Mouse (Mus musculus) heart, postnatal 25 days (tissue): ENCODE measurements around the gene Srcap. TPM values are rescaled to one million over a fixed set of nuclear protein-coding genes. Genes with fewer than 3 reads are reported as not detected.
"Not testable (repeated sequence)": the region's sequence is repeated elsewhere in the genome, so short reads cannot be mapped to it uniquely, and the experiment has no call there.

Source experiments
- DNase-seq: peaks from one replicate; pipeline ENCODE4 v3.0.0; 2022; ENCODE audit warnings: low spot score
- intact Hi-C: fragments of 180-260 bp; cut with DNase I; formaldehyde crosslinking; loops from one replicate; pipeline ENCODE4 v1.15.1; 2025
- total RNA-seq, 2 experiments: library from RNA; stranded (reverse); gene quantifications; 2 replicates each; pipeline ENCODE4 v1.2.3; 2021

Gene Srcap
- total RNA-seq, 2 experiments from 2014 or later: 54.4 to 58.7 TPM

DNA sequence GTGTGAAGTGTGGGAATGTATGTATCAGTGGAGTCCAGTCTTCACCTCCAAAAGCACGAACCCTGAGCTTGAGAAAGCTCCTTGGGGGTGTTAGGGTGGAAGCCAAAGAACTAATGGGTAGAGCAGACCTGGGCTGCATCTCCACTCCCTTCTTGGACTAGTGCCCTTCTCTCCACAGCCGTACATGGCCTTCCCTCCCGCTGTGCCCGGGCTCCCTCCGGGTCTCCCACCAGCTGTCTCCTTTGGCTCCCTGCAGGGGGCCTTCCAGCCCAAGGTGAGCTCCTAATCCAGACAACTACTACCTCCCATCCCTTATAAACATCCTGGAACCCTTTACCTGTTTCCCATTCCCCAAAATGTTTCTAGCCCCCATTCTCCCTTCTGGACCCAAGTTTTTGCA lies 26.4 kb upstream of the Srcap start:
- DNase-seq: no peak
- intact Hi-C loops: no loop called here

DNA sequence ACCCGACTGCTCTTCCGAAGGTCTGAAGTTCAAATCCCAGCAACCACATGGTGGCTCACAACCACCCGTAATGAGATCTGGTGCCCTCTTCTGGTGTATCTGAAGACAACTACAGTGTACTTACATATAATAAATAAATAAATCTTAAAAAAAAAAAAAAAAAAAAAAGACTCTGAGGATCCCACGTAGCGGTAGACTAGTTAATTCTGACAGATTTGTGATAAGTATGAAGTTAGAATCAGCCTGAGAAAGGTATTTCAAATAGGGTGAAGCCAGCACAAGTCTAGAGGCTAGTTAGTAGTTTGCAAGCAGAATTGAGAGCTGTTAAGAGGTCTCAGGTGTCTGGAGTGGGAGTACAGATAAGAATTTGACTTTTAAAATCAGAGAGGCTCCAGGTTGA lies 23.4 kb upstream of the Srcap start:
- intact Hi-C loops, DNase-seq: not testable (repeated sequence)

GRCm38 (mm10) chr7:127489982-127490381 lies 21.8 kb upstream of the Srcap start:
- intact Hi-C loops: no loop called here
- DNase-seq: no peak

DNA sequence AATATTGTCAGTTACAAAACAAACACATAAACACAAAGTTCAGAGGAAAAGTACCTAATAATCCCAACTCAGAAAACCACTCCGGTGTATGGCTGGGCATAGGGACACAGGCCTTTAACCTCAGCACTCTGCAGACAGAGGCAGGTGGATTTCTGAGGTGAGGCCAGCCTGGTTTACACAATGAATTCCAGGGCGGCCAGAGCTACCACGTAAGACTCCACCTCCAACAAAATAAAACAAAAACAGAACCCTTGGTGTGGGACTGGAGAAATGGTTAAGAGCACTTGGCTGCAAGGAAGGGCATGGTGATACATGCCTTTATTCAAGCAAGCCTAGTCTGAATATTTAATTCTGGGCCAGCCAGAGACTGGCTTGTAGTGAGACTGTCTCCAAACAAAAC lies 19.9 kb upstream of the Srcap start:
- no peak for DNase-seq
- intact Hi-C loops: no loop called here

DNA sequence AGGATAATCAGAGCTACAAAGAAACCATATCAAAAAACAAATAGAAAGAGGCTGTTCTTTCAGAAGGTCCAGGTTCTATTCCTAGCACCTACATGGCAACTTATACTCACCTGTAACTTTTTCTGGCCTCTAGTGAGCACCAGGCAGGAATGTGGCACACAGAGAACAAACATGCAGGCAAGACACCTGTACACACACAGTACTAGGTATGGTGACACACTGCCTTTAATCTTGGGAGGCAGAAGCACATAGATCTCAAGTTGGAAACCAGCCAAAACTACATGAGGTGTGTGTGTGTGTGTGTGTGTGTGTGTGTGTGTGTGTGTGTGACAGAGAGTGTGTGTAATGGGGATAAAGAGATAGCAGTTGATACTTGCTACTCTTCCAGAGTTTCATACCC lies 17.1 kb upstream of the Srcap start:
- intact Hi-C loops: loop anchor here (5.0 kb wide), 1 partner anchor 187 kb away; no protein-coding TSS in a partner anchor
- DNase-seq: no peak

- intact Hi-C loops: loop anchor here (5.0 kb wide), 1 partner anchor 190 kb away; no protein-coding TSS in a partner anchor
Measured at GRCm38 (mm10) chr7:127497382-127497781, 14.4 kb upstream of the Srcap start.

DNA sequence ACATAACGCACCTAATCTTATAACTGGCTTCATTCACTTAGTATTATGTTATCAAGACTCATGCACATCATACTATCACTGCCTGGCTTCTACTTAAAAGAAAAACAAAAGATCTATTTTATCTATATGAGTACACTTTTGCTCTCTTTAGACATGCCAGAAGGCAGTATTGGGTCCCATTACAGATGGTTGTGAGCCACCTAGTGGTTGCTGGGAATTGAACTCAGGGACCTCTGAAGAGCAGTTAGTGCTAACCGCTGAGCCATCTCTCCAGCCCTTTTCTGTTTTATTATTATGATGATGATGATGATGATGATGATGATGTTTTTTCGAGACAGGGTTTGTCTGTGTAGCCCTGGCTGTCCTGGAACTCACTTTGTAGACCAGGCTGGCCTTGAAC lies 13.4 kb upstream of the Srcap start:
- intact Hi-C loops: loop anchor here (1.0 to 5.0 kb wide), 2 partner anchors 136 to 191 kb away; no protein-coding TSS in a partner anchor

More at GRCm38 (mm10) chr7:127497382-127497781, 14.4 kb upstream of the Srcap start:
- DNase-seq: no peak

DNA sequence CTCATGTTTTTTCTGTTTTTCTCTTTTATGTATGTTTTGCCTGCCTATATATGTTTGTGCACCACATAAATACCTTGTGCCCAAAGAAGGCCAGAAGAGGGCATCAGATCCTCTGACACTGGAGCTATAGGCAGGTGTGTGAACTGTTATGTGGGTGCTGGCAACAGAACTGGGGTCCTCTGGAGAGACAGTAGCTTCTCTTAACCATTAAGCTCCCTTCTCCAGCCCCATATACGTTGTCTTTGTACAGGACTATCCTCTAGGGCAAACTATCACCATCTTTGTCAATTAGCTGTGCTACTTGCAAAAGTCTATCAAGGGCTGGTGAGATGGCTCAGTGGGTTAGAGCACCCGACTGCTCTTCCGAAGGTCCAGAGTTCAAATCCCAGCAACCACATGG lies 3.5 kb upstream of the Srcap start:
- intact Hi-C loops: loop anchor here (2.0 kb wide), 1 partner anchor 27 kb away; no protein-coding TSS in a partner anchor
- DNase-seq: no peak

More for the DNA sequence above, 13.4 kb upstream of the Srcap start:
- no peak for DNase-seq

DNA sequence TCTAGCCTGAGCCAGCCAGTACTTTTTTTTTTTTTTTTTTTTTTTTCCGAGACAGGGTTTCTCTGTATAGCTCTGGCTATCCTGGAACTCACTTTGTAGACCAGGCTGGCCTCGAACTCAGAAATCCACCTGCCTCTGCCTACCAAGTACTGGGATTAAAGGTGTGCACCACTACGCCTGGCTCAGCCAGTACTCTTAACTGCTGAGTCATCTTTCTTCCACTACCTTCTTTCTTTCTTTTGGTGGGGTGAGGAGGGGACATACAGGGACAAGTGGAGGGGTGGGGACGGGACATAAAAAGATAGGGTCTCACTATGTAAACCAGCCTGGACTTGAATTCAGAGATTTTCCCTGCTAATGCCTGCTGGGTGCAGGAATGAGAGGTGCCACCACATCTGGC lies 2.0 kb upstream of the Srcap start:
- DNase-seq: not testable (repeated sequence)
- intact Hi-C loops: loop anchor here (2.0 to 5.0 kb wide), 3 partner anchors 29 to 248 kb away; partner anchors contain the start of genes Ccdc189, Dctpp1 and Rnf40

DNA sequence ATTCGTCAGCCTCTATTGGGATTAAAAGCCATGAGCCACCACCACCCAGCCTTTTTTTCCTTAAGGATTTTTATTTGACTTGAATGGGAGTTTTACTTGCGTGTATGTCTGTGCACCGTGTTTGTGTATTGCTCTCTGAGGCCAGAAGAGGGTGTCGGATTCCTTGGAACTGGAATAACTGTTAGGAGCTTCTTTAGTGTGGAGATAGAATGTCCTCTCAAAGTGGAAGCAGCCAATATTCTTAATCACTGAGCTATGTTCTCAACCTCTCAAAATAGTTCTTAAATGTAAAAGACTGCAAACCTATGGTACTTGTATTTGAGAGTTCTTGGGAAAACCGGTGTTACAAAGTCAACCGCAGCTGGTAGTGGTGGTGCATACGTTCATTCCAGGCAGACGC lies 542 bp upstream of the Srcap start:
- DNase-seq: no peak
- intact Hi-C loops: loop anchor here (5.0 kb wide), 2 partner anchors 76 to 249 kb away; partner anchors contain the start of genes Ccdc189, Dctpp1 and Rnf40

GRCm38 (mm10) chr7:127512231-127513015 lies 640 bp downstream of the Srcap start:
- intact Hi-C loops: loop anchor here (1.0 to 5.0 kb wide), 3 partner anchors 34 to 250 kb away; partner anchors contain the start of genes Ccdc189, Dctpp1 and Rnf40
- peak; percentile 86 for DNase-seq

GRCm38 (mm10) chr7:127513016-127513390 lies 1.2 kb downstream of the Srcap start:
- no peak for DNase-seq
- intact Hi-C loops: loop anchor here (5.0 kb wide), 2 partner anchors 74 to 251 kb away; partner anchors contain the start of genes Ccdc189, Dctpp1 and Rnf40

DNA sequence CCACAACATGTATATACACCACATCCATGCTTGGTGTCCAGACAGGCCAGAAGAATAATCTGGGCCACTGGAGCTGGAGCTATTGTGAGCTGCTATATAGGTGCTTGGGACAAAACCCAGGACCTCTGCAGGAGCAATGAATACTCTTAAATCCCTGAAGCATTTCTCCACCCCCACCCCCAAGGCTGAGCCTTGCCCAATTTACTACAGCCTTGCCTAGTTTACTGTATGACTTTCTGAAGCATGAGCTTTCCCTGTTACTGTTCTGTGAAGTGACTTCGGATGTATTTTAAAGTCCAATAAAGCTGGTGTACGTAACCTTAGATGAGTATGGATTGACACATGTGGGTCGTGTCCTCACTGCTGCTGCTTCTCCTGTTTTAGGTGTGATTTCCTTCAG lies 2.0 kb downstream of the Srcap start:
- intact Hi-C loops: loop anchor here (5.0 kb wide), 2 partner anchors 74 to 251 kb away; partner anchors contain the start of genes Ccdc189, Dctpp1 and Rnf40

DNA sequence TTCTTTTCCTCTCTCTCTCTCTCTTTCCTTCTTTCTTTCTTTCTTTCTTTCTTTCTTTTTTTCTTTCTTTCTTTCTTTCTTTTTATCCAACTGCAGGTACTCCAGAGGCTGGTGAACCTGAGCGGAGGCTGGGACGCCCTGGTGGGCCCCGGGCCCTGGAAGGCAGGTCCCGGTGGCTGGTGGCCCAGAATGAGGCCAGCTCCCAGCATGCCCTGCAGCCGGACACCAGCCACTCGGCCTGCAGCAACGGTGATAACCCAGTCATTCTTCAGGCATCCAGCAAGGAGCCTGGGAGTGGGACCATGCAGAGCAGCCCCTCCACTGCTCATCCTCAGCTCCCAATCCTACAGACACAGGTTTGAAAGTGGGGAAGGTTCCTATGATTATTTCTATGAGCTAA lies 4.1 kb downstream of the Srcap start:
- DNase-seq: no peak
- intact Hi-C loops: no loop called here

More for the DNA sequence above, 2.0 kb downstream of the Srcap start:
- DNase-seq: no peak

DNA sequence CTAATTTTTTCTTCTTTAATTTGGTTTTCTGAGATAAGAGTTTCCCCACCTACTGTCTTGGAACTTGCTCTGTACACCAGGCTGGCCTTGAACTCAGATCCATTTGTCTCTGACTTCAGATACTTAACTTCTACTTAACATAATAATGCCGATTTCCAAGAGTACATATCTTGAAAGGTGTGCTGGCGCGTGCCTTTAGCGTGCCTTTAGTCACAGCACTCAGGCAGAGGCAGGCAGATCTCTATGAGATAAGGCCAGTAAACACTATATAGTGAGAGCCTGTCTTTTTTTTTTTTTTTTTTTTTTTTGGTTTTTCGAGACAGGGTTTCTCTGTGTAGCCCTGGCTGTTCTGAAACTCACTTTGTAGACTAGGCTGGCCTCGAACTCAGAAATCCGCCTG lies 4.6 kb downstream of the Srcap start:
- intact Hi-C loops: no loop called here
- no peak for DNase-seq

GRCm38 (mm10) chr7:127519284-127519683 lies 7.5 kb downstream of the Srcap start, which contains the start of gene Gm42715:
Gene Gm42715, plus strand, starts transcription at chr7:127519584.
- DNase-seq: no peak
- intact Hi-C loops: no loop called here

DNA sequence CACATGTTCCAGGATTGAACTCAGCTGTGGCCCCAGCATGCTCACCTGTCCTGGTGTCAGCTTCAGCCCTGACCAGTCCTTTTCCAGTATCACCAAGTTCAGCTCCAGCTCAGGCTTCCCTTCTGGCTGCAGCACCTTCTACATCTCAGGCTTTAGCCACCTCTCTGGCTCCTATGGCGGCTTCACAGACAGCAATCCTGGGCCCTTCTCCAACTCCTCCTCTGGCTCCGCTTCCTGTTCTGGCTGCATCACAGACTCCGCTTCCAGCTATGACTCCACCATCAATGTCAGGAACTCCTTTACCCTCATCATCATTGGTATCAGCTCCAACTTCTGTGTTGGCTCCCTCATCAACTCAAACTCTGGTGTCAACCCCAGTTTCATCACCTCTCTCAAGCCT lies 29.9 kb downstream of the Srcap start:
- DNase-seq: no peak
- intact Hi-C loops: no loop called here

GRCm38 (mm10) chr7:127549116-127549835 lies 37.5 kb downstream of the Srcap start:
- intact Hi-C loops: no loop called here

GRCm38 (mm10) chr7:127551558-127551957 lies 39.8 kb downstream of the Srcap start:
- DNase-seq: no peak
- intact Hi-C loops: no loop called here

More at GRCm38 (mm10) chr7:127549116-127549835, 37.5 kb downstream of the Srcap start:
- no peak for DNase-seq

DNA sequence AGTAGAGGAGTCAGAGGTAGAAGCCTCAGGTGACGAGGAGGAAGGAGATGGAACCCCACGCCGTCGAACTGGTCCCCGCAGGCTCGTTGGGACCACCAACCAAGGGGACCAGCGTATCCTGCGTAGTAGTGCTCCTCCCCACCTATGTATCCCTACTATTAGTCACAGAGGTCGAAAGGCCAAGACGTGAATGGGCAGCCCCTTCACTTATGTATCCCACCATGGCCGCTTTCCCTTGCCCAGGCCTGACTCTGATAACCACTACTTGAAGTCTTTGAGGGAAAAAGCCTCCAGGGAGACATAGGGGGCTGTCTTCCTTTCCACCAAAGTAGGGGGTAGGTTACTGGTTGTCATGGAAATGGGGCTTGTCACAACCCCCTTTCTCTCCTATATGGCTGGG lies 48.8 kb downstream of the Srcap start:
- no peak for DNase-seq

More for the DNA sequence above, 48.8 kb downstream of the Srcap start:
- intact Hi-C loops: no loop called here
